Mouse (Mus musculus) intestine, embryonic 16.5 days (tissue): ENCODE results near the gene Syne3. TPM values are rescaled to one million over a fixed set of nuclear protein-coding genes. Genes with fewer than 3 reads are reported as not detected.

Experiments
- ATAC-seq: fragments of 200-750 bp; cut with Nextera tagmentation; 2 replicates; pipeline ENCODE4 v1.8.0; 2017; ENCODE audit warnings: moderate TSS enrichment, moderate library complexity
- H3K27ac ChIP-seq: fragments of 300-500 bp; sonication (generic); 2 replicates; pipeline ENCODE4 v1.5.1; 2014; ENCODE audit warnings: mild to moderate bottlenecking, low read length
- H3K27me3 ChIP-seq: fragments of 300-500 bp; sonication (generic); replicated peaks from 2 replicates; pipeline ENCODE4 v1.6.1; 2014; ENCODE audit warnings: low read length, control low read depth, mixed read lengths; ENCODE audit not compliant: control insufficient read depth, insufficient read depth
- H3K36me3 ChIP-seq: fragments of 300-500 bp; sonication (generic); 2 replicates; pipeline ENCODE4 v1.6.1; 2014; ENCODE audit warnings: low read length, control low read depth; ENCODE audit not compliant: control insufficient read depth, insufficient read depth
- H3K4me1 ChIP-seq: fragments of 300-500 bp; sonication (generic); 2 replicates; pipeline ENCODE4 v1.6.1; 2014; ENCODE audit warnings: low read length, control low read depth, mixed read lengths; ENCODE audit not compliant: control insufficient read depth, insufficient read depth
- H3K4me2 ChIP-seq: fragments of 300-500 bp; sonication (generic); 2 replicates; pipeline ENCODE4 v1.6.1; 2014; ENCODE audit warnings: low read depth, low read length, control low read depth
- H3K4me3 ChIP-seq: fragments of 300-500 bp; sonication (generic); 2 replicates; pipeline ENCODE4 v1.5.1; 2014; ENCODE audit warnings: mild to moderate bottlenecking, low read length
- H3K9ac ChIP-seq: fragments of 300-500 bp; sonication (generic); 2 replicates; pipeline ENCODE4 v1.6.1; 2014; ENCODE audit warnings: low read depth, low read length
- H3K9me3 ChIP-seq: fragments of 300-500 bp; sonication (generic); 2 replicates; pipeline ENCODE4 v1.6.1; 2016; ENCODE audit warnings: low read length, control low read depth; ENCODE audit not compliant: control insufficient read depth
- WGBS: fragments of 180-500 bp; shearing (Covaris S2); extraction: QIAGEN DNeasy Blood & Tissue Kit; methylation state at CpG from one replicate; pipeline ENCODE4 v1.1.7; 2014; 5-methylcytosine and 5-hydroxymethylcytosine counted together
- polyA plus RNA-seq: library from polyadenylated mRNA; unstranded; fragments of >200 nt; fragmentation: Nextera tagmentation; extraction: Ambion mirVana; gene quantifications from 2 replicates; pipeline ENCODE4 v1.2.1, GENCODE M21; 2015

The Syne3 gene
- 0.51 and 0.66 TPM in 2 replicates for polyA plus RNA-seq

GRCm38 (mm10) chr12:105009370-105010212 lies at the start of gene Syne3:
Gene Syne3 (minus strand): TSS chr12:105009809.
- Histone ChIP-seq H3K27me3 (peaks cover 7% of the 10 kb centered on the region; the same call in 1 of the 2 replicates), H3K9ac (peak within 1 kb of the TSS; percentile 73), H3K27ac (no peak within 1 kb of the TSS), H3K4me1 (peaks cover 11% of the 10 kb centered on the region), H3K36me3 (no peaks in the 10 kb centered on the region), H3K9me3 (no peaks in the 10 kb centered on the region), H3K4me3 (peak within 1 kb of the TSS; percentile 71), H3K4me2 (peak within 1 kb of the TSS; percentile 95)
- under 1% methylated on average over 66 of the region's 66 CpGs for WGBS
- peak; percentile 89 for ATAC-seq

GRCm38 (mm10) chr12:105055308-105055707 lies 45.7 kb upstream of the Syne3 start:
- no peak overlapping the region for H3K9ac ChIP-seq
- no peaks in the 10 kb centered on the region for H3K36me3 ChIP-seq
- H3K9me3 ChIP-seq: no peaks in the 10 kb centered on the region
- no peak overlapping the region for H3K27ac ChIP-seq
- WGBS: 81% methylated on average over 6 of the region's 6 CpGs
- H3K4me1 ChIP-seq: no peaks in the 10 kb centered on the region
- ATAC-seq: no peak
- no peak overlapping the region for H3K4me2 ChIP-seq
- H3K27me3 ChIP-seq: no peaks in the 10 kb centered on the region
- H3K4me3 ChIP-seq: no peak overlapping the region

- no peak for ATAC-seq
- Histone ChIP-seq H3K9me3 (no peaks in the 10 kb centered on the region), H3K27ac (no peak overlapping the region), H3K4me1 (no peaks in the 10 kb centered on the region), H3K9ac (no peak overlapping the region), H3K36me3 (no peaks in the 10 kb centered on the region), H3K4me2 (no peak overlapping the region), H3K4me3 (no peak overlapping the region), H3K27me3 (no peaks in the 10 kb centered on the region)
- 92% methylated on average over 15 of the region's 15 CpGs for WGBS
These were observed 44.4 kb upstream of the Syne3 start for GRCm38 (mm10) chr12:105054041-105054440.

- H3K9me3 ChIP-seq: no peaks in the 10 kb centered on the region
- H3K4me1 ChIP-seq: no peaks in the 10 kb centered on the region
- 13% methylated on average over 4 of the region's 4 CpGs for WGBS
- H3K4me2 ChIP-seq: no peak overlapping the region
- H3K4me3 ChIP-seq: no peak overlapping the region
- no peak overlapping the region for H3K27ac ChIP-seq
- no peak for ATAC-seq
- H3K36me3 ChIP-seq: no peaks in the 10 kb centered on the region
- no peak overlapping the region for H3K9ac ChIP-seq
- H3K27me3 ChIP-seq: no peaks in the 10 kb centered on the region
These were observed 41.3 kb upstream of the Syne3 start for GRCm38 (mm10) chr12:105050898-105051297.

GRCm38 (mm10) chr12:105049813-105050212 lies 40.2 kb upstream of the Syne3 start:
- H3K27me3 ChIP-seq: no peaks in the 10 kb centered on the region
- H3K36me3 ChIP-seq: no peaks in the 10 kb centered on the region
- ATAC-seq: no peak
- no peak overlapping the region for H3K9ac ChIP-seq
- H3K4me2 ChIP-seq: no peak overlapping the region
- 81% methylated on average over 12 of the region's 12 CpGs for WGBS
- H3K4me1 ChIP-seq: no peaks in the 10 kb centered on the region
- no peak overlapping the region for H3K27ac ChIP-seq
- no peak overlapping the region for H3K4me3 ChIP-seq
- H3K9me3 ChIP-seq: no peaks in the 10 kb centered on the region

- peak; percentile 31; the same call in 1 of the 2 replicates for ATAC-seq
- Histone ChIP-seq H3K4me1 (no peaks in the 10 kb centered on the region), H3K27ac (no peak overlapping the region), H3K9ac (no peak overlapping the region), H3K9me3 (no peaks in the 10 kb centered on the region), H3K4me3 (no peak overlapping the region), H3K27me3 (no peaks in the 10 kb centered on the region), H3K4me2 (no peak overlapping the region), H3K36me3 (no peaks in the 10 kb centered on the region)
- WGBS: 73% methylated on average over 17 of the region's 17 CpGs
These were observed 38.8 kb upstream of the Syne3 start for GRCm38 (mm10) chr12:105048301-105048863.

GRCm38 (mm10) chr12:105044775-105045174 lies 35.2 kb upstream of the Syne3 start:
- Histone ChIP-seq H3K27me3 (no peaks in the 10 kb centered on the region), H3K9me3 (no peaks in the 10 kb centered on the region), H3K4me3 (no peak overlapping the region), H3K27ac (no peak overlapping the region), H3K9ac (no peak overlapping the region), H3K4me2 (no peak overlapping the region), H3K4me1 (peaks cover 4% of the 10 kb centered on the region), H3K36me3 (no peaks in the 10 kb centered on the region; the same call in 1 of the 2 replicates)
- WGBS: 88% methylated on average over 9 of the region's 9 CpGs
- no peak for ATAC-seq

GRCm38 (mm10) chr12:105043081-105043480 lies 33.5 kb upstream of the Syne3 start:
- no peak overlapping the region for H3K9ac ChIP-seq
- peaks cover 21% of the 10 kb centered on the region for H3K4me1 ChIP-seq
- no peak overlapping the region for H3K27ac ChIP-seq
- WGBS: 90% methylated on average over 5 of the region's 5 CpGs
- H3K9me3 ChIP-seq: no peaks in the 10 kb centered on the region
- no peak overlapping the region for H3K4me2 ChIP-seq
- ATAC-seq: no peak
- no peaks in the 10 kb centered on the region for H3K27me3 ChIP-seq
- no peak overlapping the region for H3K4me3 ChIP-seq
- no peaks in the 10 kb centered on the region; the same call in 1 of the 2 replicates for H3K36me3 ChIP-seq

GRCm38 (mm10) chr12:105040950-105041349 lies 31.3 kb upstream of the Syne3 start:
- no peak overlapping the region for H3K4me3 ChIP-seq
- no peak for ATAC-seq
- H3K9me3 ChIP-seq: no peaks in the 10 kb centered on the region
- H3K27ac ChIP-seq: no peak overlapping the region
- H3K27me3 ChIP-seq: no peaks in the 10 kb centered on the region
- H3K4me2 ChIP-seq: no peak overlapping the region
- peaks cover 29% of the 10 kb centered on the region for H3K4me1 ChIP-seq
- no peaks in the 10 kb centered on the region; the same call in 1 of the 2 replicates for H3K36me3 ChIP-seq
- WGBS: 94% methylated on average over 7 of the region's 7 CpGs
- H3K9ac ChIP-seq: no peak overlapping the region
